Mouse (Mus musculus): ENCODE measurements around the gene Gm19684. TPM values are rescaled to one million over a fixed set of nuclear protein-coding genes. Genes with fewer than 3 reads are reported as not detected.
"Not testable (repeated sequence)": the region's sequence is repeated elsewhere in the genome, so short reads cannot be mapped to it uniquely, and the experiment has no call there.

The Gm19684 gene
- total RNA-seq, 2 experiments from 2014 or later = not detected

- DNase-seq (ENCODE audit: low spot score in 2 of 2) = no peak
These were observed 48.3 kb downstream of the Gm19684 start for GRCm38 (mm10) chr17:36169753-36170152.

- no peak for DNase-seq (ENCODE audit: low spot score in 2 of 2)
These were observed 48.9 kb downstream of the Gm19684 start for GRCm38 (mm10) chr17:36170287-36170814.

- not testable (repeated sequence) for DNase-seq (ENCODE audit: low spot score in 2 of 2)
These were observed 54.7 kb downstream of the Gm19684 start for GRCm38 (mm10) chr17:36176132-36176531.

- DNase-seq (ENCODE audit: low spot score in 2 of 2) = not testable (repeated sequence)
These were observed 57.5 kb downstream of the Gm19684 start for GRCm38 (mm10) chr17:36178938-36179337.

Other genes with a start within 250 kb of the Gm19684 start
- 10 to 100 TPM; 26.1 to 36.5 TPM for gene Dhx16, start 241.9 kb upstream of the Gm19684 start, total RNA-seq (2021)
- gene 2310061I04Rik, start 224.2 kb upstream of the Gm19684 start, total RNA-seq (2021) = 10 to 100 TPM; 69.4 to 77.2 TPM
- gene Atat1, start 211.6 kb upstream of the Gm19684 start, total RNA-seq (2021) = 100 to 1,000 TPM; 132 to 133 TPM
- 10 to 100 TPM; 49.1 to 50.2 TPM for gene Mrps18b, start 205.3 kb upstream of the Gm19684 start, total RNA-seq (2021)
- 10 to 100 TPM; 66.2 to 67.3 TPM for gene Ppp1r10, start 205.2 kb upstream of the Gm19684 start, total RNA-seq (2021)
- gene Abcf1, start 151.9 kb upstream of the Gm19684 start, total RNA-seq (2021) = 10 to 100 TPM; 86.2 to 86.6 TPM
- 100 to 1,000 TPM; 123 to 128 TPM for gene Gnl1, start 141.8 kb upstream of the Gm19684 start, total RNA-seq (2021)
- gene Prr3, start 141.4 kb upstream of the Gm19684 start, total RNA-seq (2021) = 10 to 100 TPM; 72.1 to 79.2 TPM
- gene H2-T24, start 101.1 kb upstream of the Gm19684 start, total RNA-seq (2021) = under 1 TPM; 0.54 to 0.80 TPM
- 1 to 10 TPM; 2.4 to 2.9 TPM for gene H2-T23, start 88.8 kb upstream of the Gm19684 start, total RNA-seq (2021)
- gene H2-T22, start 78.9 kb upstream of the Gm19684 start, total RNA-seq (2021) = 1 to 10 TPM; 8.2 to 9.0 TPM
- gene Gm6034, start 78.7 kb upstream of the Gm19684 start, total RNA-seq (2021) = not detected
- gene Gm11127, start 63.3 kb upstream of the Gm19684 start, total RNA-seq (2021) = under 1 TPM; 0.30 to 0.65 TPM
- gene Gm7030, start 7.7 kb downstream of the Gm19684 start, total RNA-seq (2021) = not detected
- not detected for gene Gm8909, start 46.9 kb downstream of the Gm19684 start, total RNA-seq (2021)
- gene H2-T3, start 68.6 kb downstream of the Gm19684 start, total RNA-seq (2021) = not detected
- 10 to 100 TPM; 42.6 to 43.6 TPM for gene Rpp21, start 136.4 kb downstream of the Gm19684 start, total RNA-seq (2021)
- gene Trim39, start 150.6 kb downstream of the Gm19684 start, total RNA-seq (2021) = 10 to 100 TPM; 21.1 to 23.9 TPM
- not detected for gene H2-M10.2, start 164.8 kb downstream of the Gm19684 start, total RNA-seq (2021)
- not detected for gene H2-M10.1, start 204.5 kb downstream of the Gm19684 start, total RNA-seq (2021)
- gene H2-M10.3, start 246.7 kb downstream of the Gm19684 start, total RNA-seq (2021) = not detected

Data from layer of hippocampus, postnatal 10 days (tissue).